Mouse (Mus musculus) hindbrain, embryonic 10.5 days (tissue): Measurements from ENCODE around the gene Drc1. TPM values are rescaled to one million over a fixed set of nuclear protein-coding genes. Genes with fewer than 3 reads are reported as not detected.
A peak's percentile ranks its signal among the peaks of the same experiment; 100 is the strongest.

Source experiments
- DNase-seq: peaks from one replicate; pipeline ENCODE4 v3.0.0-alpha.2; 2017; ENCODE audit warnings: low spot score
- H3K27ac ChIP-seq: fragments of 300-500 bp; sonication (generic); 2 replicates; pipeline ENCODE4 v1.5.1; 2016; ENCODE audit warnings: mild to moderate bottlenecking, moderate library complexity
- H3K27me3 ChIP-seq: fragments of 300-500 bp; sonication (generic); 2 replicates; pipeline ENCODE4 v1.6.1; 2016; ENCODE audit warnings: mild to moderate bottlenecking; ENCODE audit not compliant: poor library complexity, insufficient read depth, severe bottlenecking
- H3K36me3 ChIP-seq: fragments of 300-500 bp; sonication (generic); 2 replicates; pipeline ENCODE4 v1.6.1; 2016; ENCODE audit warnings: mild to moderate bottlenecking, moderate library complexity
- H3K4me1 ChIP-seq: fragments of 300-500 bp; sonication (generic); replicated peaks from 2 replicates; pipeline ENCODE4 v1.6.1; 2016; ENCODE audit warnings: mild to moderate bottlenecking
- H3K4me3 ChIP-seq: fragments of 300-500 bp; sonication (generic); 2 replicates; pipeline ENCODE4 v1.5.1; 2016; ENCODE audit warnings: mild to moderate bottlenecking, moderate library complexity
- H3K9me3 ChIP-seq: fragments of 300-500 bp; sonication (generic); 2 replicates; pipeline ENCODE4 v1.6.1; 2016; ENCODE audit warnings: mild to moderate bottlenecking, moderate library complexity
- WGBS: fragments of 180-500 bp; shearing (Covaris S2); methylation state at CpG from one replicate; pipeline ENCODE4 v1.1.7; 2016; 5-methylcytosine and 5-hydroxymethylcytosine counted together
- polyA plus RNA-seq: library from polyadenylated mRNA; unstranded; fragments of >200 nt; fragmentation: Nextera tagmentation; extraction: Ambion mirVana; gene quantifications from 2 replicates; pipeline ENCODE4 v1.2.1, GENCODE M21; 2016

Drc1 gene
- polyA plus RNA-seq, 1 experiment from 2014 or later = 2.0 TPM

- Histone ChIP-seq H3K4me3 (no peak overlapping the region), H3K9me3 (no peaks in the 10 kb centered on the region), H3K27me3 (peaks cover 18% of the 10 kb centered on the region), H3K27ac (no peak overlapping the region), H3K4me1 (peaks cover 9% of the 10 kb centered on the region), H3K36me3 (no peaks in the 10 kb centered on the region)
- DNase-seq = no peak
- WGBS = 84% methylated on average over 11 of the region's 11 CpGs
Measured at GRCm38 (mm10) chr5:30341601-30342365, 60.6 kb downstream of the Drc1 start.

DNA sequence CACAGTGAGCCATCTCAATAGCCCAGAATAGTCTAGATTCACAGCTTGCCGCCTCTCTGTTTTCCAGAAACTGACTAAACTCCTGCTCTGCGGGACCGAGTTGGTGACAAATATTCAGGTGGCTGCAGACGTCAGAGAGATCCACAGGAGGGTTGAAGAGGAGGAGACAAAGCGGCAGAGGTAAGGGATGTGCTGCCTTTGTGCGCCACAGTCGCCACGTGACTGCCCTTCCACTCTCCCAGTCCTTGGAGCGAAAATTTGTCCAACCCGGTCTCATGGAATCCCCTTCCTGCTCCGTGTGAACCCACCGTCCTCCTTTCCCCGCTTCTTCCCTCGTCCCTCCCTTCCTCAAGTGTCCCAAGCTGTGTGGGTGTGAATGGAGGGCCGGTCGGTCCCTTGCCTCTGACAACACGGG is 61.4 kb downstream of the Drc1 start:
- no peak for DNase-seq
- WGBS = 4% methylated on average over 17 of the region's 17 CpGs
- Histone ChIP-seq H3K9me3 (no peaks in the 10 kb centered on the region), H3K27me3 (peaks cover 18% of the 10 kb centered on the region), H3K4me3 (peak overlapping the region; percentile 50), H3K36me3 (no peaks in the 10 kb centered on the region), H3K4me1 (peaks cover 9% of the 10 kb centered on the region), H3K27ac (peak overlapping the region; percentile 46)

GRCm38 (mm10) chr5:30343107-30343506 is 61.9 kb downstream of the Drc1 start:
- Histone ChIP-seq H3K4me3 (peak overlapping the region; percentile 50), H3K27me3 (peaks cover 18% of the 10 kb centered on the region), H3K27ac (no peak overlapping the region; the same call in 1 of the 2 replicates), H3K36me3 (no peaks in the 10 kb centered on the region), H3K4me1 (peaks cover 9% of the 10 kb centered on the region), H3K9me3 (no peaks in the 10 kb centered on the region)
- DNase-seq = peak; percentile 80
- 2% methylated on average over 9 of the region's 9 CpGs for WGBS

GRCm38 (mm10) chr5:30343886-30344285 is 62.7 kb downstream of the Drc1 start:
- 84% methylated on average over 5 of the region's 5 CpGs for WGBS
- H3K36me3 ChIP-seq = no peaks in the 10 kb centered on the region
- H3K27me3 ChIP-seq = peaks cover 18% of the 10 kb centered on the region
- H3K4me1 ChIP-seq = peaks cover 9% of the 10 kb centered on the region
- H3K9me3 ChIP-seq = no peaks in the 10 kb centered on the region
- no peak overlapping the region for H3K27ac ChIP-seq
- no peak overlapping the region for H3K4me3 ChIP-seq
- DNase-seq = no peak

GRCm38 (mm10) chr5:30353605-30354004 is 72.4 kb downstream of the Drc1 start:
- H3K4me3 ChIP-seq = no peak overlapping the region
- no peak overlapping the region for H3K27ac ChIP-seq
- no peaks in the 10 kb centered on the region for H3K36me3 ChIP-seq
- no peaks in the 10 kb centered on the region for H3K4me1 ChIP-seq
- WGBS = 63% methylated on average over 3 of the region's 3 CpGs
- H3K9me3 ChIP-seq = no peaks in the 10 kb centered on the region
- DNase-seq = no peak
- H3K27me3 ChIP-seq = no peaks in the 10 kb centered on the region

- Histone ChIP-seq H3K9me3 (no peaks in the 10 kb centered on the region), H3K4me1 (no peaks in the 10 kb centered on the region), H3K4me3 (no peak overlapping the region), H3K27ac (no peak overlapping the region), H3K27me3 (no peaks in the 10 kb centered on the region), H3K36me3 (no peaks in the 10 kb centered on the region)
- 85% methylated on average over 7 of the region's 7 CpGs for WGBS
- DNase-seq = no peak
Measured at GRCm38 (mm10) chr5:30355114-30355513, 73.9 kb downstream of the Drc1 start.

DNA sequence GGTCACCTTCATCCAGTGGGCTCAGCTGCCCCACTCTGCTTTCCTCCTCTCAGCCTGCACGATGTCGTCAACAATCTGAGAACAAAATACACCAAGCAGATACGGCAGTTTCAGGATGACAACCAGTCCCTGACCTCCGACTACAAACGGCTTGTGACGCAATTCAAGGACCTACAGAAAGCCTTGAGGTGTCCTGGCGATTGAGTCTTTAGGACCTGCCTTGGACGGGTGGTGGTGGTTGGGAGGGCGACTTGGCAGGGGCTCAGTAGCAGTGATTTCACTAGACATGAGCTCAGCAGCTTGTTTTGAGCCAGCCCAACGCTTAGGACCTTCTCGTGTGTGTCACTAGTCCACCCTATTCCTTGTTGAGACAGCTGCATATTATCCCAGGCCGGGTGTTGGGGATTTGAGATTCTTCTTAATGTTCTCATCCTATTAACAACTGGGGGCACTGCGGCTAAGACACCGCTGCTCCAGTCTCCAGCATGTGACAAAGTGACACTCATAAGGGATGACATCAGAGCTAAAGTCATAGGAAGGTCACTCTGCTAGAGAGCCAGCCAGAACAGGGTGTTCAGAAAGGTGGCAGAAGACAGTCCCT is 74.5 kb downstream of the Drc1 start:
- Histone ChIP-seq H3K4me1 (no peaks in the 10 kb centered on the region), H3K27me3 (no peaks in the 10 kb centered on the region), H3K27ac (no peak overlapping the region), H3K4me3 (no peak overlapping the region), H3K9me3 (no peaks in the 10 kb centered on the region), H3K36me3 (no peaks in the 10 kb centered on the region)
- WGBS = 90% methylated on average over 14 of the region's 14 CpGs
- no peak for DNase-seq

DNA sequence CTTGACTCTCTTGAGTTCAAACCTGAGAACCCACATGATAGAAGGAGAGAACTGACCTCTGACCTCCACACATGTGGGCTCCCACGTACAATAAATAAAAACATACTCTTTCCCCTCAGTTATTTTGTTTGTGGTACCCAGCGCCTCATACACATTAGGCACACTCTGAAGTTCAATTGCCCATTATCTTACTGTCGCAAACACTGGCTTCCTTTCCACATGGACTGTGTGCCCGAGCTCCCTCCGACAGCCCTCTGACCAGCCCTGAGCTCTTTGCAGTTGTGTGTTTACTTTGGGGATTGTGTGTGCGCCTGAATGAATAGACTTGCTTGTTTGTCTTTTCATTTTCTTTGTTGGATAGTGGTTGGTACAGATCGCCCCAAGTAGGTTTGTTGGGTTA is 75.5 kb downstream of the Drc1 start:
- no peak overlapping the region for H3K27ac ChIP-seq
- WGBS = 79% methylated on average over 7 of the region's 7 CpGs
- no peaks in the 10 kb centered on the region for H3K9me3 ChIP-seq
- H3K36me3 ChIP-seq = no peaks in the 10 kb centered on the region
- DNase-seq = no peak
- H3K4me3 ChIP-seq = no peak overlapping the region
- no peaks in the 10 kb centered on the region for H3K4me1 ChIP-seq
- no peaks in the 10 kb centered on the region for H3K27me3 ChIP-seq

- no peak for DNase-seq
- Histone ChIP-seq H3K4me3 (no peak overlapping the region), H3K27ac (no peak overlapping the region), H3K36me3 (no peaks in the 10 kb centered on the region), H3K27me3 (no peaks in the 10 kb centered on the region), H3K9me3 (no peaks in the 10 kb centered on the region), H3K4me1 (no peaks in the 10 kb centered on the region)
- WGBS = 89% methylated on average over 10 of the region's 10 CpGs
Measured at GRCm38 (mm10) chr5:30358436-30359099, 77.4 kb downstream of the Drc1 start.

GRCm38 (mm10) chr5:30367405-30367804 is 86.2 kb downstream of the Drc1 start:
- Histone ChIP-seq H3K27ac (no peak overlapping the region), H3K27me3 (no peaks in the 10 kb centered on the region), H3K9me3 (no peaks in the 10 kb centered on the region), H3K36me3 (no peaks in the 10 kb centered on the region), H3K4me1 (no peaks in the 10 kb centered on the region), H3K4me3 (no peak overlapping the region)
- WGBS = 80% methylated on average over 8 of the region's 8 CpGs
- DNase-seq = no peak

GRCm38 (mm10) chr5:30369426-30369825 is 88.2 kb downstream of the Drc1 start:
- no peaks in the 10 kb centered on the region for H3K4me1 ChIP-seq
- no peak overlapping the region for H3K27ac ChIP-seq
- 82% methylated on average over 5 of the region's 5 CpGs for WGBS
- H3K27me3 ChIP-seq = no peaks in the 10 kb centered on the region
- no peaks in the 10 kb centered on the region for H3K36me3 ChIP-seq
- H3K9me3 ChIP-seq = no peaks in the 10 kb centered on the region
- no peak overlapping the region for H3K4me3 ChIP-seq
- no peak for DNase-seq

DNA sequence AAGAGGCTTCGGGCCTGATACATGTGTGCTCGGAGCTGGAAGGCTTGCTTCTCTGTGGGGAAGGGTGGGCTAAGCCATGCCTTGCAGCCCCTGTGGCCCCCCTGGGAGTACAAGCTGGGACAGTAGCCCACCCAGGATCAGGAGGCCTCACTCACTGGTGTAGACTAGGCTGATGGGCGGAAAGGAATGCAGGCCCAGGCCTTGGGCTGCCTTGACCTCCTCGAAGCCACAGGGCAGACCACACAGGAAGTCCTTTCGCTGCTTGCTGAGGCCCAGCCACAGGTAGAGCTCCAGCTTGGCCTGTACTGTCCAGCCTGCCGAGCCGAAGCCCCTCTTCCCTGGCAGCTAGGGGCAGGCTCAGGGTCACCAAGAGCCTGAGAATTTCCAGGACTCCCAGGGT is 101.7 kb downstream of the Drc1 start:
- Histone ChIP-seq H3K36me3 (no peaks in the 10 kb centered on the region), H3K4me1 (peaks cover 14% of the 10 kb centered on the region), H3K27me3 (no peaks in the 10 kb centered on the region), H3K4me3 (no peak overlapping the region), H3K27ac (peak overlapping the region; percentile 47; the same call in 1 of the 2 replicates), H3K9me3 (no peaks in the 10 kb centered on the region)
- WGBS = 52% methylated on average over 7 of the region's 7 CpGs
- peak; percentile 29 for DNase-seq

DNA sequence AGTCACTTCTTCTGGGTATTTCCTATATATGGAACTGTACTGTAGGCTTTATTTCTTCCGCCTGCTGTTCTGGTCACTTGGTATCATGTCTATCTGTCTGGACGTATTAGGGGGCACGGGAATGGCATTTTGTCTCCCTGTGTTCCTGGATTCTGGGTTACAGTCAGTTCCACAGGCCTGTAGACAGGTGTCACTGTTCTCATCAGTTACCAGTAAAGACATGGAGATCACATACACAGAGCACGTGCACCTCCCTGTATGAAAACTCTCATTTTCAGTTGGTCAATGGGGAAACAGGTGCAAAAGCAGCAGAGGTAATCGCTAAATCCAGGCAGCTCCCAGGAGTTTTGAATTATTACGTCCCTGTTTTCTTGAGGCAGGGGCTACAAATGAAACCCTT is 106.5 kb downstream of the Drc1 start:
- H3K4me3 ChIP-seq = no peak overlapping the region
- H3K36me3 ChIP-seq = no peaks in the 10 kb centered on the region
- H3K9me3 ChIP-seq = no peaks in the 10 kb centered on the region
- no peak for DNase-seq
- no peak overlapping the region for H3K27ac ChIP-seq
- WGBS = 83% methylated on average over 6 of the region's 6 CpGs
- no peaks in the 10 kb centered on the region for H3K27me3 ChIP-seq
- H3K4me1 ChIP-seq = peaks cover 9% of the 10 kb centered on the region
